Comparison of ENCODE assay signal across 21 mouse cellular contexts in the genomic region with DNA sequence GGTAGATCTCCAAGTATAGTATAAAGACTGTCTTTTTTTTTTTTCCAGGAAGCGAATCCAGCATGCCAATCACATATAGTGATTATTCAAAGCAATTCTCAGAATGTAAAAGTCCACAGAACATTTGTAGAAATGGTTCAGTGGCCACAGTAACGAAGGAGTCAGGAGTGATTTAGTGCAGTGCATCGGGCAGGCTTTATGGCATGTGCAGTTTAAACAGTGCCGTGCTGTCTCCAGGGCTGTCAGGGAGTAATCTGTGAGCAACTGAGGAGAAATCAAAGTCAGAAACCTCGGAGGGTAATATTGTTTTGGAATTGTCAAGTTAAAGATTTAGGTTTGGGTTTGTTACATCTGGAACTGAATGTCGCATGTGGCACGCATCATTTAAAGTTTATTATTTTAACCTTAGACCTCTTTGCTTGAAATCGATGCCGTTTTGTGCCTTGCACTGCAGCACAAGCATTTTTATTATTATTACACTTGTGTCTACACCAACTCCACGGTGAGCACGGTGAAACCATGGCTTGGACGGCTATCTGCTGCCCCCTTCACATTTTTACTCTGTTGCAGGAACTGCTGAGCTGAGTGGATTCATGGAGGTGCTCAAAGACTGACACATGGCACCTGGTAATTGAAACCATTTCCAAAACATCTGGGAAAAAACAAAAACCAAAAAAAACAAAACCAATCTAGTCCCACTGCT.
A peak's percentile ranks its signal among the peaks of the same experiment; 100 is the strongest.
DNase-seq lines count a peak whose midpoint lies in the region; ATAC-seq and TF ChIP-seq lines count a peak whose summit lies in the region.
"Had no signal": no experiment of that assay in that cellular context is flagged by ENCODE, and none has a peak within 500 bp of the region (broad histone marks: within the 10 kb centered on the region; RNA-seq: fewer than 3 reads in every experiment).

No protein-coding gene starts in this region.

- ATAC-seq in hindbrain, postnatal 0 days: no peak
- no peak for ATAC-seq in hindbrain, embryonic 16.5 days
- no peak for ATAC-seq in midbrain, postnatal 0 days (ENCODE audit: low FRiP score)
- ATAC-seq in midbrain, embryonic 11.5 days (ENCODE audit: low FRiP score): no peak
- ATAC-seq in limb, embryonic 11.5 days (ENCODE audit: insufficient number of reproducible peaks, low FRiP score, low TSS enrichment, low read depth): peak; percentile 54; the same call in 1 of the 2 replicates
- ATAC-seq in granulocyte monocyte progenitor cell, adult 5-6 weeks (replicated peaks; ENCODE audit: poor library complexity, severe bottlenecking): no peak
- ATAC-seq: forebrain, embryonic 16.5 days; midbrain, embryonic 15.5 days had no signal

- no peak overlapping the region for H3K4me3 ChIP-seq in hindbrain, postnatal 0 days (ENCODE audit: low read length)
- H3K4me3 ChIP-seq in hindbrain, embryonic 16.5 days (ENCODE audit: low read length): no peak overlapping the region
- no peak overlapping the region for H3K4me3 ChIP-seq in midbrain, postnatal 0 days (ENCODE audit: low read depth, low read length)
- H3K4me3 ChIP-seq in midbrain, embryonic 11.5 days (ENCODE audit: low read depth, low read length): no peak overlapping the region
- H3K4me3 ChIP-seq in limb, embryonic 11.5 days (ENCODE audit: low read depth, low read length): no peak overlapping the region
- H3K4me3 ChIP-seq: heart, adult 2 months; hindbrain, embryonic 13.5 days; limb, embryonic 15.5 days; midbrain, embryonic 15.5 days had no signal

- no peak for DNase-seq in hindbrain, postnatal 0 days (ENCODE audit: low spot score)
- no peak for DNase-seq in midbrain, postnatal 0 days (ENCODE audit: low spot score)
- no peak for DNase-seq in midbrain, embryonic 11.5 days (ENCODE audit: low spot score, missing footprints)
- peak; percentile 53 for DNase-seq in limb, embryonic 11.5 days (ENCODE audit: low spot score)
- no peak for DNase-seq in urinary bladder, adult 2 months (ENCODE audit: low spot score)
- DNase-seq in lung, postnatal 10 days: no peak
- DNase-seq: adrenal gland, postnatal 25 days; cerebellum, postnatal 36 days; heart, adult 2 months; kidney, postnatal 10 days; layer of hippocampus, postnatal 36 days; lung, adult 2 months; retina, postnatal 1 day; thymus, adult 18-20 months had no signal

- TF ChIP-seq CTCF in hindbrain, postnatal 0 days (IDR thresholded peaks at IDR 0.05; ENCODE audit: low read depth): peak; percentile 26; the same call in 1 of the 2 replicates
- TF ChIP-seq CTCF in midbrain, postnatal 0 days (IDR thresholded peaks at IDR 0.05): peak; percentile 31

- no peak overlapping the region for H3K9ac ChIP-seq in hindbrain, postnatal 0 days (replicated peaks; ENCODE audit: low read length)
- H3K9ac ChIP-seq in hindbrain, embryonic 16.5 days (ENCODE audit: low read depth, low read length): no peak overlapping the region
- no peak overlapping the region for H3K9ac ChIP-seq in midbrain, postnatal 0 days (replicated peaks; ENCODE audit: low read length, poor library complexity, severe bottlenecking)
- no peak overlapping the region for H3K9ac ChIP-seq in midbrain, embryonic 11.5 days (ENCODE audit: low read length)
- no peak overlapping the region for H3K9ac ChIP-seq in limb, embryonic 11.5 days (ENCODE audit: low read length)
- H3K9ac ChIP-seq: hindbrain, embryonic 13.5 days; limb, embryonic 15.5 days; midbrain, embryonic 15.5 days had no signal

- H3K27ac ChIP-seq in hindbrain, postnatal 0 days: no peak overlapping the region
- H3K27ac ChIP-seq in hindbrain, embryonic 16.5 days (ENCODE audit: low read depth, low read length): no peak overlapping the region
- no peak overlapping the region for H3K27ac ChIP-seq in midbrain, postnatal 0 days (ENCODE audit: low read depth, low read length)
- no peak overlapping the region for H3K27ac ChIP-seq in midbrain, embryonic 11.5 days (ENCODE audit: low read depth, low read length)
- no peak overlapping the region for H3K27ac ChIP-seq in limb, embryonic 11.5 days (replicated peaks; ENCODE audit: low read depth, low read length)
- H3K27ac ChIP-seq: heart, adult 2 months; hindbrain, embryonic 13.5 days; limb, embryonic 15.5 days; macrophage; midbrain, embryonic 15.5 days had no signal

- H3K4me1 ChIP-seq in hindbrain, postnatal 0 days (ENCODE audit: insufficient read depth, low read length): no peaks in the 10 kb centered on the region
- H3K4me1 ChIP-seq in hindbrain, embryonic 16.5 days (ENCODE audit: control insufficient read depth, insufficient read depth, low read depth, low read length): no peaks in the 10 kb centered on the region
- no peaks in the 10 kb centered on the region for H3K4me1 ChIP-seq in midbrain, postnatal 0 days (ENCODE audit: insufficient read depth, low read length)
- H3K4me1 ChIP-seq in midbrain, embryonic 11.5 days (ENCODE audit: control insufficient read depth, insufficient read depth, low read length): no peaks in the 10 kb centered on the region
- peaks cover 4% of the 10 kb centered on the region; the same call in 1 of the 2 replicates for H3K4me1 ChIP-seq in limb, embryonic 11.5 days (ENCODE audit: control insufficient read depth, insufficient read depth, low read length)
- H3K4me1 ChIP-seq: hindbrain, embryonic 13.5 days; midbrain, embryonic 15.5 days had no signal

- no peaks in the 10 kb centered on the region for H3K27me3 ChIP-seq in hindbrain, postnatal 0 days (ENCODE audit: insufficient read depth, low read length)
- H3K27me3 ChIP-seq in hindbrain, embryonic 16.5 days (replicated peaks; ENCODE audit: control insufficient read depth, insufficient read depth, low read length): no peaks in the 10 kb centered on the region
- H3K27me3 ChIP-seq in midbrain, postnatal 0 days (ENCODE audit: insufficient read depth, low read length): no peaks in the 10 kb centered on the region
- H3K27me3 ChIP-seq in midbrain, embryonic 11.5 days (ENCODE audit: control insufficient read depth, insufficient read depth, low read length): no peaks in the 10 kb centered on the region
- no peaks in the 10 kb centered on the region for H3K27me3 ChIP-seq in limb, embryonic 11.5 days (ENCODE audit: control insufficient read depth, insufficient read depth, low read length)
- H3K27me3 ChIP-seq: hindbrain, embryonic 13.5 days; limb, embryonic 15.5 days; midbrain, embryonic 15.5 days had no signal

- H3K36me3 ChIP-seq in hindbrain, postnatal 0 days (ENCODE audit: insufficient read depth, low read length): no peaks in the 10 kb centered on the region
- no peaks in the 10 kb centered on the region for H3K36me3 ChIP-seq in hindbrain, embryonic 16.5 days (ENCODE audit: control insufficient read depth, insufficient read depth, low read length)
- H3K36me3 ChIP-seq in midbrain, postnatal 0 days (ENCODE audit: insufficient read depth, low read length): no peaks in the 10 kb centered on the region
- no peaks in the 10 kb centered on the region for H3K36me3 ChIP-seq in midbrain, embryonic 11.5 days (ENCODE audit: control insufficient read depth, insufficient read depth, low read length)
- H3K36me3 ChIP-seq in limb, embryonic 11.5 days (ENCODE audit: control insufficient read depth, insufficient read depth, low read length): no peaks in the 10 kb centered on the region
- H3K36me3 ChIP-seq: hindbrain, embryonic 13.5 days; limb, embryonic 15.5 days; midbrain, embryonic 15.5 days had no signal

- 76% methylated on average over 12 of the region's 12 CpGs for WGBS in hindbrain, postnatal 0 days
- WGBS in hindbrain, embryonic 16.5 days: 69% methylated on average over 12 of the region's 12 CpGs
- 79% methylated on average over 12 of the region's 12 CpGs for WGBS in midbrain, postnatal 0 days
- 79% methylated on average over 12 of the region's 12 CpGs for WGBS in midbrain, embryonic 11.5 days
- 13% methylated on average over 12 of the region's 12 CpGs for WGBS in limb, embryonic 11.5 days

- H3K9me3 ChIP-seq in hindbrain, postnatal 0 days (ENCODE audit: low read length): no peaks in the 10 kb centered on the region
- no peaks in the 10 kb centered on the region for H3K9me3 ChIP-seq in hindbrain, embryonic 16.5 days (ENCODE audit: control insufficient read depth, low read length)
- H3K9me3 ChIP-seq in midbrain, postnatal 0 days (ENCODE audit: low read length): no peaks in the 10 kb centered on the region
- H3K9me3 ChIP-seq in midbrain, embryonic 11.5 days (ENCODE audit: control insufficient read depth, low read length): no peaks in the 10 kb centered on the region
- H3K9me3 ChIP-seq in limb, embryonic 11.5 days (ENCODE audit: control insufficient read depth, low read length): no peaks in the 10 kb centered on the region
- H3K9me3 ChIP-seq: hindbrain, embryonic 13.5 days; limb, embryonic 15.5 days; midbrain, embryonic 15.5 days had no signal

- H3K4me2 ChIP-seq in hindbrain, postnatal 0 days (ENCODE audit: low read depth, low read length): no peak overlapping the region
- H3K4me2 ChIP-seq in hindbrain, embryonic 16.5 days (ENCODE audit: low read length): no peak overlapping the region
- no peak overlapping the region for H3K4me2 ChIP-seq in midbrain, postnatal 0 days (ENCODE audit: low read depth, low read length, poor library complexity, severe bottlenecking)
- H3K4me2 ChIP-seq in midbrain, embryonic 11.5 days: no peak overlapping the region
- H3K4me2 ChIP-seq in limb, embryonic 11.5 days (ENCODE audit: low read depth, severe bottlenecking): no peak overlapping the region
- H3K4me2 ChIP-seq: hindbrain, embryonic 13.5 days; limb, embryonic 15.5 days; midbrain, embryonic 15.5 days had no signal
